Mouse (Mus musculus): ENCODE measurements around the gene Gpr132.
"Not testable (repeated sequence)": the region's sequence is repeated elsewhere in the genome, so short reads cannot be mapped to it uniquely, and the experiment has no call there.

Gpr132 gene

DNA sequence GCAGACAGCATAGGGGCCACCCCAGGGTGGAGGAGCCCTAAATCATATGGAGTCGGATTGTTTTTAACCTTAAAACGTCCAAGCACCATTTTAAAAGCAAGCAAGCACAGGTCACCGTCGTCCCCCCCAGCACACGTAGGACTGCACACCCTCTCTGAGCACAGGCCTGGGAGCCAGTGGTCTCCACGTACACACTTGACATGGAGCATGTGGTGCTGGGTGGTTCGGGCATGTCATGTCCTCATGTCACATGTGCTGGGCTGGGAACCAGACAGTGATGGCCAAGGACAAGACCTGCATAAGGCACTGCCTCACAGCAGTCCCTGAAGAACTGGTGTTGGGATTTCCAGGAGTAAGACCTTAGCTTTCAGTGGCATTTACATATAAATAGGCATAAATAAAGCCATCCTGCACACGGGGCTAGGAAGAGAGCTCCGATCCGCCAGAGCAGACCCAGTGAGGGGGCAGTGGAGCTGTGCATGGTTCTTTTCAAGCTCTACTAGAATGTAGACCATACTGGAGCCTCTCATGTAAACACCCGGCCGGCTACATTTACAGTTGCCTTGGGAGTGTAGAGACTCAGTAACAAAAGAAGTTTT, 47.5 kb downstream of the Gpr132 start:
- no peak for DNase-seq (ENCODE audit: extremely low spot score)

DNA sequence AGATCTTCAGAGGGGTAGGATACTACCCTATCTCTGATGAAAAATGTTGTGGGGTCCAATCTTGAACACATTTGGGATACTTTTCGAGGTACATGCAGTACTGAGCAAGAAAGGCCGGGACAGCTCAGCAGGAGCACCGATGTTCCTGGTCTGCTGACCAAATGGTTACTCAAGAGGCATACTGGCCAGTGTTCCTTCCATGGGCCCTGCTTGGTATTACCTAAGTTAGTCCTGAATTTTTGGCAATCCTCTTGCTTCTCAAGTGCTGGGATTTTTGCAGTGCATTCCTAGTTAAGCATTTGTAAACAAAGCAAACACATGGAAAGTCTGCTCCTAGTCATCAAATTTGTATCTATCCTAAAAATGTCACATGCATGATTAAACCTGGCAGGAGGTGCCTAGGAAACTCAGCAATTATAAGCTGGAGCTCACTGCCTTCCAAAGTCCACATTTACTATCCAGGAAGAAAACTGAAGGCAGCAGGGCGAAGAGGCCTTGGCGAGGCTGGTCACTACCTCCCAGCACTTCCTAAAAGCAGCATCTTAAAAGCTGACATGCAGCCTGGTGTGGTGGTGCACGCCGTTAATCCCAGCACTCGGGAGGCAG, 48.9 kb downstream of the Gpr132 start:
- DNase-seq (ENCODE audit: extremely low spot score): no peak

DNA sequence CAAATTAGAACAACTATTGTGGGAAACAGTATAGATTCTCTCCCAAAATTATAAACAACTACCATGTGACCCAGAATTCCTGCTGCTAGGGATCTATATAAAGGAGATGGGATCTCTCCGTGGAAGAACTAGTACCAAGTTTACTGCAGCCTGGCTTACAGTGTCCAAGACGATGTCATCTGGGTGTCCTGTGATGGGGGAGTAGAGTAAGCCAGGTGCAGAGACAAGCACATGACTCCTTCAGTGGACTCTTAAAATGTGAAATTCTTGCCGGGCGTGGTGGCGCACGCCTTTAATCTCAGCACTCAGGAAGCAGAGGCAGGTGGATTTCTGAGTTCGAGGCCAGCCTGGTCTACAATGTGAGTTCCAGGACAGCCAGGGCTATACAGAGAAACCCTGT, 51.2 kb downstream of the Gpr132 start:
- not testable (repeated sequence) for DNase-seq (ENCODE audit: extremely low spot score)

- DNase-seq (ENCODE audit: extremely low spot score): peak; percentile 42
Observed at GRCm38 (mm10) chr12:112816294-112816693, 51.7 kb downstream of the Gpr132 start.

- no peak for DNase-seq (ENCODE audit: extremely low spot score)
Observed at GRCm38 (mm10) chr12:112814682-112815470, 53.2 kb downstream of the Gpr132 start.

- no peak for DNase-seq (ENCODE audit: extremely low spot score)
Observed at GRCm38 (mm10) chr12:112813370-112813769, 54.7 kb downstream of the Gpr132 start.

DNA sequence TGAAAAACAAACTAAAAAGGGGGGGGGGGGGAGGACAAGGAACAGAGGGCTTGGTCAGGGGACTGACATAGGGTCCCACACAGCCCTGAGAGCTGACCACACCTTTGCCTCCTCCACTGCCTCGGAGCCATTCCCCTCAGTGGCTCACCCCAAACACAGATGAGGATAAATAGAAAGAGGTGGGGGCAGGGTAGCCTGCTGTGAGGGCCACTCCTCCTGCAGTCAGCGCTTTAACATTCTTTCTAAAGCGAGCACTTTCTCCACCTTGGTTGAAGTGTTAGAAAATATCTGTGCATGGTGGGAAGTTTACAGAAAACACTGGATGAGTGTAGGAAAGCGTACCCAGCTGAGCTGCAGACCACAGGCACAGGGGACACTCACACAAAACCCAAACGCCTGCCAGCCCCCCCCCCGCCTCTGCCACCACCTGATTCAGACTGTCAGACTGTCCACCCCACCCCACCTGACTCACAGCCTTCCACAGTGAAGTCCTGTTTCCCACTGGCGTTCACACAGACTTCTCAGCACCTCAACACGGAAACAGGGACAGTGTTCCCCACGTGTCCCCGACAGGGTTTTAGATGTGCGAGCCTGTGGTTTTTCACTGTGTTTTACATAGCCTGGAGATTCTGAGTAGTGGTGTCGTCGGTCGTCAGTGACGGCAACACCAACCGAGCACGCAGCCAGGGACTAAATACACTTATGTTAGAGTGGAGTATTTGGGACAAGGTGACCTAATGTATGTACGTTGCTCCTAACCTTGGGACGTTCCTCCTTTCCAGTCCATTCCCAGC, 57.7 kb downstream of the Gpr132 start:
- no peak for DNase-seq (ENCODE audit: extremely low spot score)

DNA sequence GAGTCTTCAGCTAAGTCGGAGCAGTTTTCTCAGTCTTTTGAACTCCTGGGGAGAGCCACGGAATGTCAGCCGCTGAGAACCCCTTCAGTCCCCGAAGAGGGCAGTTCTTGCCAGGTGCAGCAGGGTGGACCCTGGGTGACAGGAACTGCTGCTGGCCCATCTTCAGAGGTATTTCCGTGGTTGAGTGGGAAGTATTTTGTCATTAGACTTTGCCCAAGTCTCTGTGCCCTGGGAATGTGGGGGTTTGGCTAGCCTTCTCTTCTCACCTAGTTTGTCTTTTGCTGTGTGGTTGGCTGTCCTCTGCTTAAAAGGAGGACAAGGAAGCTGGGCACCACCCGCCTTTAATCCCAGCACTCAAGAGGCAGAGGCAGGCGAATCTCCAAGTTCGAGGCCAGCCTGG, 58.4 kb downstream of the Gpr132 start:
- DNase-seq (ENCODE audit: extremely low spot score): no peak

- peak; percentile 88 for DNase-seq (ENCODE audit: extremely low spot score)
Observed at GRCm38 (mm10) chr12:112808587-112809364, 59.3 kb downstream of the Gpr132 start, which contains the start of gene Clba1. Gene Clba1 (plus strand): TSS chr12:112808937.

- DNase-seq (ENCODE audit: extremely low spot score): no peak
Observed at GRCm38 (mm10) chr12:112808212-112808586, 59.8 kb downstream of the Gpr132 start.

DNA sequence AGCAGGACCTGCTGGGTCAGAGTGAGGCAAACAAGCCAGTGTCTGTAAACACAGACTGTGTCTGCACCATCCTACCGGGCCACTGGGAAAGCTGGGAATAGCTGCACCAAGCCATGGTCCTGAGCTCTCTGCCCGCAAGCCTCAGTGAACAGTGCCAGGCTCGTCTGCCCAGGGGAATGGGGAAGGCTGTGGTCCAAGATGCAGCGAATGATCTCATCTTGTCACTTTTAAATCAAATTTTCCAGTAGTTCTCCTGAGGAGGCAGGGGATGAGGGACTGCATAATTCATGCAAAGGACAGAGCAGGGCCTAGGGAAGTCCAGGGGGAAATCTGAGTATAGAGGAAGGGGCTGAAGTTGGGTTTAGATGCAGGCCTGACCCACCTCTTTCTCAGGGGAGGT, 60.2 kb downstream of the Gpr132 start:
- no peak for DNase-seq (ENCODE audit: extremely low spot score)

GRCm38 (mm10) chr12:112806044-112806443, 62.0 kb downstream of the Gpr132 start:
- DNase-seq (ENCODE audit: extremely low spot score): no peak

GRCm38 (mm10) chr12:112804046-112804445, 64.0 kb downstream of the Gpr132 start:
- no peak for DNase-seq (ENCODE audit: extremely low spot score)

DNA sequence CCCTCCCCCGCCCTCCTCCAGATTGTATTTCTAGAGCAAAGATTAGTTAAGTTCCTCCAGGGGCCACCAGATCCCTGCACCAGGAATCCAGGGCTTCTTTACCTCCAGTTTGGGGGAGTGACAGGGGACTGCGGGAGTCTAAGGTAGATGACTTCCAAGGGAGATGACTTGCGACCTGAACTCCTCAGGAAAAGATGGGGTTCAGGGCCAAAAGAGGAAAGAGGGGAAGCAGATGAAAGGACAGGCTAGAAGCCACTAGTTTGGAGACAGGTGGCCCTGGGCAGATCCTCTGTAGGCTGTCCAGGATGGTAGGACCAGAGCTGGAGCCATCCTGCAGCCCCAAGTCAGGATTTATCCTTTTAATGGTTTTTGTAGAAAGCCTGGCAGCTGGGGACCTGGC, 65.1 kb downstream of the Gpr132 start:
- DNase-seq (ENCODE audit: extremely low spot score): no peak

DNA sequence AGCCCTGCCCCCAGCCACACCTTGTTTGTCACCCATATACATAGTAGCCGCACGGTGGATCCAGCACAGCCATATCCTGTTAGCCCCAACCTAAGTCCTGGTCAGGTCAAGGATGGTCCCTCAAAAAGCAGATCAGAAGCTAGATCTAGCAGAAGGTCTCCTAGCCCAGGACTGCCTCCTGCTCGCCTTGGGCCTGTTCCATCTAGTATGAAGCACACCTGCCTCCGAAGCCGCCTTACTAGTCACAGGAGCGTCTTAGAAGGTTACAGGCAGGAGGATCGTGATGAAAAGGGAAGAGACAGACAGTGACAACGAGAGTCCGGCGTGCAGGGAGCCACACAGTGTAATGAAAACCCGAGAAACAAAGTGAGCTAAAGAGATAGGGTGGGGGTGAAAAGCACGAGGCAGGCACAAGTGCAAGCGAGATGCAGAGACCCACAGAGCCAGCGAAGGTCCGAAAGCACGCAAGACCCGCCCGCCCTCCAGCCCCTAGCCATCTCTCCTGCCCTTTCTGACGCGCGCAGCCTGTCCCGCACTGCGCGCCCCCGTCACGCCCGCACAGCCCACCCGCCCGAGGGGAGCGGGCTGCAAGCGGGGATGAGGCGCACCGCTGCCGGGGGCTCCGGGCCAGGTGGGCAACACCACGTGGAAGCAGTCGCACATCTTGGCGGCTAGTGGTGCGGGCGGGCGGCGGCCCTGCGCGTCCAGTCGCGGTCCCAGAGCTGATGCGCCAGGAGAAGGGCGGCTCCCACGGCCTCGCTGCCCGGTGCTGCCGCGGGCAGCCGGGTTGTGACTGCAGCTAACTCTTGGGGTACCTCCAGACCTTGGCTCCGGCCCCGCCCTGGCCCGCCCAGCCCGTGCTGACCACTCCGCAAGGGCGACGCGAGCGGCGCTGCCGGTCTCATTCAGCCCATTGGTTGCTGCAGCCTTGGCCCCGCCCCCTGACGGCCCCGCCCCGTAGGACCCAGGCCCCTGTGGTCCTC, 65.9 kb downstream of the Gpr132 start, which contains the start of gene Ahnak2:
TSS of gene Ahnak2 (minus strand) at position 794 of the 983 bp plus-strand sequence.
- peak; percentile 85 for DNase-seq (ENCODE audit: extremely low spot score)

All from embryo, embryonic 9.5 days (tissue).